Mouse (Mus musculus) adrenal gland (tissue): ENCODE results near the gene Dcst1.

ENCODE experiments used
- intact Hi-C: fragments of 180-260 bp; cut with DNase I; formaldehyde crosslinking; loops from one replicate; pipeline ENCODE4 v1.15.1; 2025

Gene Dcst1

GRCm38 (mm10) chr3:89365486-89366414, 697 bp upstream of the Dcst1 start:
- intact Hi-C loops: no loop called here

DNA sequence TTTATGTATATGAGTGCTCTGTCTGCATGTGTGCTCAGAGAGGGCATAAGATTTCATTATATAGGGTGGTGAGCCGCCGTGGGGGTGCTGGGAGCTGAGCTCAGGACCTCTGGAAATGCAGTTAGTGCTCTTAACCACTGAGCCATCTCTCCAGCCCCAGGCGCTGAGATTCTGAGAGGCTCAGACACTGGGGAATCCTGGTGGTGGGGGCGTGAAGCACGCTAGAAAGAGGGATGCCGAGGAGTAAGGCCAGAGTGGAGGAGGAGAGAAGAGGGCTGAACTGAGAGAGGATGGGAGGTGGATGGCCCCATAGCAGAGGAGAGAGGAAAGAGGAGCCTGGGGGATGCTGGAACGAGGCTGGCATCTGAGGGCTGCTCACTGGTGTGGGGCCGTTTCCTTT, 422 bp downstream of the Dcst1 start:
- intact Hi-C loops: no loop called here

DNA sequence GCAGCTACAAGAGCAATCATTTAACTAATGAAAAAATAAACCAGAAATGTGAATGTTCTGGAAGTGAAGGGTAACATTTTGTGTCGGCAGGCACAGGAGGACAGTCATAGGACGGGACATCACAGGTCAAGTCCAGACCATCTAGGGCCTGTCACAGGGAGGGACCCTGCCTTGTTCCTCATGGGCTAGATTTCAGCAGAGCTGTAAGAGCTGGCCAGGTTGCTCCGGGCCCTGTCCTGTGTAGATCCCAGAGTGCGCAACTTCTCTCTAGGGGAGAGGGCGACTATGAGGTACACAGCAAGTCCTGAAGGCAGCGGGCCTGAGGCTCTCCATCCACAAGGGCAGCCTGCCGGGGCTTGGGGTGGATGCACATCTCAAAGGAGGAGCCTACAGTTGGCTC, 3.4 kb downstream of the Dcst1 start, which contains the start of gene Dcst2:
Gene Dcst2, plus strand, starts transcription at position 301 of the 400 bp plus-strand sequence.
- intact Hi-C loops: no loop called here

GRCm38 (mm10) chr3:89360237-89360636, 4.8 kb downstream of the Dcst1 start:
- intact Hi-C loops: no loop called here

GRCm38 (mm10) chr3:89359630-89360029, 5.4 kb downstream of the Dcst1 start:
- intact Hi-C loops: no loop called here

GRCm38 (mm10) chr3:89356029-89356428, 9.0 kb downstream of the Dcst1 start:
- intact Hi-C loops: no loop called here

GRCm38 (mm10) chr3:89355512-89355902, 9.5 kb downstream of the Dcst1 start:
- intact Hi-C loops: loop anchor here (2.0 kb wide), 1 partner anchor 15 kb away; no protein-coding TSS in a partner anchor

DNA sequence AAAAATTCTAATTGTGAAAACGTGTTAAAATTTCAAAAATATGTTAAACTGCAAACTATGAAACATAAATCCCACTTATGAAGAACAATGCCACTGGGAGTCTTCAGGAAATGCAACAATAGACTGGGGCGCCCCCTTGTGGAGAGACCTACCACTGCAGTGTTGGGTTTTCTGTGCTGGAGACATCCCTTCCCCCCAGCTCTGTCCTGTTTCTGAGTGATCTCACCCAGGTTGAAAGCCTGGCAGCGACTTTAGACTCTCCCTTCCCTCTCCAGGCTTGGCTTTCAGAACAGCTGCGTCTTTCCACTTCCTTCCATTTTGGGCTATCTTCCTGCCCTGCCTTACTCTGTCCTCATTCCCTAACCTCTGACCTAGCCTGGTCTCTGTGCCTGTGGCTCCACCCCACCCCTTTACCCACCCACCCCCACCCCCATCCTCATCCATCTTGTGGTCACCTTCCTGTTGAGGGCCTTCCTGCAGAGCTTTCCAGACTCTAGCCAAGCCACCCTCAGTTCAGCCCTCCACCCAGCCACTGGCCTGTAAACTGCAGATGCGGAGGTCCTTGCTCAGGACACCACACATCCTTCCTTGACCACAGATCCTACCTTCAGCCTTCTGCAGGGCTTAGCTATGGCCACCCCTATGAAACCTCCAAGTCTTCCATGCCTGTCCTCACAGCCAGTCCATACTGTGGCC, 10.1 kb downstream of the Dcst1 start:
- intact Hi-C loops: loop anchor here (2.0 to 5.0 kb wide), 2 partner anchors 14 to 38 kb away; no protein-coding TSS in a partner anchor

DNA sequence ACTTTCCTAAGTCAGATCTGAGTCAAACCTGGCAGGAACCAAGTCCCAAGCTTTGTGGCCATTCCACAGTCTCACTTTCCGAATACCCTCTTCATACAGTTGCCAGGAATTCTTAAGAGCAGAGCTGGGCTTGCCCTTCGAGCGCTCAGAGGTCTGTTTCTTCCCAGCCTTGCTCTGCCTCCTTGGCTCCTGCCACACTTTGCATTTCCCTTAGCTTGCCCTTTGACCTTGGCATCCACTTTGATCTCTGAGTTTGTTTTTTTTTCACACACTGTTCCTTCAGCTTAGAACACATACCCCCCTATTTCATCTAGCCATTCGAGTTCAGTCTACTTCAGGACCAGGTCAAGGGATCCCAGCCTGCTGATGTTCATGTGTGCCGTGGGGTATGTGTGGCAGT, 13.8 kb downstream of the Dcst1 start:
- intact Hi-C loops: loop anchor here (5.0 kb wide), 1 partner anchor 34 kb away; no protein-coding TSS in a partner anchor

DNA sequence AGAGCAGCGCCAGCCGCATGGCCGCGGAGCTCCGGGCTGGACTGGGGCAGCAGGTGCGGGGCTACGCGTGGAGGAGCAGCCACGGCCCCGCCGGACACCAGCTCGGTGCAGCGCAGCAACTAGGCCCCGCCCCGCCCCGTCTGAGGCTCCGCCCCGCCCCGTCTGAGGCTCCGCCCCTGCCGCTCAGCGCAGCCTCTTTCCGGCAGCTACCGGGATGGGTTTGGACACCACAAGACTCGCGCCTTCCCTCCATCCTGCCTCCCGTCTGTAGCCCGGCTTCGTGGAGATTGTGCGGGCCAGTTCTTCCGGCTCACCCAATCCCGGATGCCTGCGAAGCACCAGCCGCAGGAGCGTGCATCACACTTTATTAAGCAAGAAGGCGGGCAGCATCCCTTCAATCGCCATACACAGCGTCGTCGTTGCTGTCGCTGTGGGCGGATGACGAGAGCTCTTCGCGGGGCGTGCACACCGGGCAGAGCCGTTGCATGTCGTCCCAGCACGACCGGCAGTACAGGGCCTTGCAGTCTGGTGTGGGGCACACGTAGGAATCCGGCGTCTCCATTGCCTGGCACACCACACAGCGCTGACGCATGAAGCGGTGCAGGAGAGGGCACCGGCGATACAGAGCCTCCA, 15.1 kb downstream of the Dcst1 start, which contains the start of gene Adam15:
Gene Adam15, minus strand, starts transcription at position 128 of the 633 bp plus-strand sequence.
- intact Hi-C loops: loop anchor here (5.0 kb wide), 1 partner anchor 33 kb away; no protein-coding TSS in a partner anchor

DNA sequence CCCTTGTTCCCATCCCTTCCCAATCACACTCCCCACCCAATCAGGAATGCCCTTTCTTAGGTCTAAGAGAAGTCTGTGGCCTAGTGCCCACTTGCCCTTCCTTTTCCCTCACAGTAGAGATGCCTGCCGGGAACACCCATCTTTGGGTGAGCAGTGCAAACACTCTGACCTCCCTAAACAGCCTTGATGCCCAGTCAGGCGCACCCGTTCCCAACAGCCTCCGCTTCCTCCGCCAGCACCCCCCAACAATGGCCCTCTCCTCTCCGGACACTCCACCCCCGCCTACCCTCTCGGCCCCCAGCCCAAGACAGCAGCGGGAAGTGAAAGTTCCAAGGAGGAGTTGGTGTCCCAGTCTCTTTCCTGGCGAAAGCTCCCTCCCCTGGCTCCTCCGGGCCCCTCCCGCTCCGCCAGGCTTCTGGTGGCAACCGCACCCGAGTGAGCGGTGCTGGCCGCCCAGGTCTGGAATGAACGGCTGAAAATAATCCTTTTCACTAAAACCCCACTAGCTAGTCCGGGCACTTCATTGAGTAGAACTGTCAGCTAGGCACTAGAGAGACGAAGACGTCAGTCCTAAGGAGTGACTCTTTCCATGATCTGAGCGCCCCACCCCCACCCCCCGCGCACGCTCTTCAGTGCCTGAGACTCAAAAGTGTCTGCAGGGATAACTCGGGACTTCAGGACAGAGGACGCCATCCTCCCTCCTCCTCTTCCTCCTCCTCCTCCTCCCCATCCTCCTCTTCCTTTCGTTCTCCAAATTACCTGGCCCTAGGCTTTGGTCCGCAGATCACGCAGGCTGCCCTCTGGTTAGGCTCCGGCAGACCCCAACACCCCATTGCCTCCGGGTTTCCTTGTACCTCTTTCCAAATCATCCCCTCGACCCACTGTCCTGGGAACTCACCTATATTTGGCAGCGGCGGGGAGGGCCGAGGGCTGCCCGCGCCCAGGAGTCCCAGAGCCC, 15.9 kb downstream of the Dcst1 start:
- intact Hi-C loops: no loop called here

DNA sequence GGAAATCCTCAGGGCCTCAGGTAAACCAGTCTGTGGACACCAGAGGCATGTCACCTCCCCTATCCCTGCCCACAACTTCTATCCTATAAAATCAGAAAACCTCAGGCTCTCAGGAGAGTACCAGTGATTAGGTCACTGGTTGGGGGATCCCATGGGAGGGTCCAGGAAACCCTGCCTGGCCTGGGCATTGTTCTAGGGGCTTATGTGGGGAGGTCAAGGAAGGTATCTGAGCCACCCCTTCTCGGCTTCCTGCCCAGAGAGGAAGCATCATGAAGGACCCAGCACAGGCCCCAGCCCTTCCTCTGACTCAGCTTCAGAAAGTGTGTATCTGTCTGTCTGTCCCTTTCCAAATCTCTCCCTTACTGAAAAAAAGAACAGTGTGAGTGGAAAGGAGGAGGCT, 17.1 kb downstream of the Dcst1 start:
- intact Hi-C loops: no loop called here

DNA sequence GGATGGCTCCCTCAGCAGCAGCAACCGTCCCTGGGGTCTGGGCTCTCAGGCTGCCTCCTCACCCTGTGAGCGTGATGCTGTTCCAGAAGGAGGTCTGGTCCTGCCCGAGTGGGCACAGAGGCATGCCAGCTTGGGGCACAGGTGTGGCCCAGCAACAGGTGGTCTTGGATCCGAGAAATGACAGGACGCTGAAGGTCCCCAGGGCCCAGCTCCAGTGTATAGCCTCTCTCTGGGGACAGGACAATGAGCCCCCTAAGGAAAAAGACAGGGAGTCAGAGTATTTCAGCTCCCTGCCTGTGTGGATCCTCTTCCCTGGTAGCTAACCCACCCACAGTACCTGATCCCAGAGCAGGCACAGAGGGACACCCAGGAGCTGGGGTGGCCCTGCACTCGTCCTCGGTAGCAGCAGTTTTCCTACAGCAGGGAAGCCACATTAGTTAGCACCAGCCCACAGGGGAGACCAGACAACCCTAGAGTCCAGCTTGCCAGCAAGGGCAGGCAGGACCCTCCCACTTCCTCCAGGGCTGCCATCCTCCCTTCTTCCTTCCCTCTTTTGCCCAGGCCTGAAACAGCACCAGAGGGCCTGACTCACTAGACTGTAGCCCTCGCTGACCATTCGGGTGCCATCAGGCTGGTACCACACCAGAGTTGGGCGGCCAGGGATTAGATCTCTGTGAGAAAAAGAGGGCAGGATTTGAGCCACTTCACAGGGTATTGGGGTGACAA, 18.1 kb downstream of the Dcst1 start:
- intact Hi-C loops: no loop called here

GRCm38 (mm10) chr3:89343279-89343678, 21.8 kb downstream of the Dcst1 start:
- intact Hi-C loops: loop anchor here (5.0 kb wide), 1 partner anchor 144 kb away; no protein-coding TSS in a partner anchor

DNA sequence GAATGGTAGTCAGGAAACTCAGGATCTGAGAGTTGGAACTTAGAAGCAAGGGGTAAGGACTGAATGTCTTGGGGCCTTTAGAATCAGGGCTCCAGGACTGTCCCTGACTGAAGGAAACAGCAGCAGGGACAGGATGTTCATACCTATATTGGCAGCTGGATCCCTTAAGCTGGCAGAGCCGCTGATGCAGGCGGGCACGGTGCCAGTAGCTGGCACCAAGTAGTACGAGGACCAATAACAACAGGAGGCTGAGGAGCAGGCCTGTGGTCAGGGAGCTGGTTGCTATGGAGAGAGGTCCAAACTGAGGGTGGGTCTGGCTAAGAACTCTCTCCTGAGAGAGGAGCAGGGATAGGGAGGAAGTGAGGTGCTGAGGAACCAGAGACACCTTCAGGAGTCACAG, 23.3 kb downstream of the Dcst1 start:
- intact Hi-C loops: loop anchor here (2.0 to 5.0 kb wide), 2 partner anchors 13 to 146 kb away; no protein-coding TSS in a partner anchor

GRCm38 (mm10) chr3:89340465-89340864, 24.6 kb downstream of the Dcst1 start:
- intact Hi-C loops: loop anchor here (2.0 to 5.0 kb wide), 2 partner anchors 14 to 147 kb away; no protein-coding TSS in a partner anchor

DNA sequence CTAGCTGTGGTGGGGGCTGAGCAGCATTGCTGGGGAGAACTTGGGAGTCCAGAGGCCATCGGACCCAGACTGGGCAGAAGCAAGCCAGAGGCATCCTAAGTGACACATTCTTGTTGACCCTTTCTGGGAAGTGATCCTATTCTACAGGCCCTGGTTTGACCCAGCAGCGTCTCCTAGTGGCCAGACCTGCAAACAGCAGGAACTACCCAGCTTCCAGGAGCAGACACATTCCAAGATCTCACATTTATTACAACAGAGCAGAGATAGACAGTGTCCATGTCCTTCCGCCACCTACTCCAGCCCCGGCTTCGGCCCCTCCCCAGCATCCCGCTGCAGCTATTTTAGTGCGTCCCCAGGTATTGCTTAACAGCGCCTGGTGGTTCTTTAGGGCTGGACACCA, 25.6 kb downstream of the Dcst1 start:
- intact Hi-C loops: no loop called here

- intact Hi-C loops: no loop called here
These were observed 27.1 kb downstream of the Dcst1 start, which contains the start of gene Efna4 for GRCm38 (mm10) chr3:89337721-89338578. Gene Efna4, minus strand, starts transcription at chr3:89338028.
